Mouse (Mus musculus) lung, embryonic 14.5 days (tissue): ENCODE results near the gene Grin3b. TPM values are rescaled to one million over a fixed set of nuclear protein-coding genes. Genes with fewer than 3 reads are reported as not detected.

Experiments
- ATAC-seq: fragments of 200-750 bp; cut with Nextera tagmentation; 2 replicates; pipeline ENCODE4 v1.8.0; 2017; ENCODE audit warnings: mild to moderate bottlenecking, moderate TSS enrichment, moderate library complexity; ENCODE audit not compliant: insufficient read depth
- DNase-seq: peaks from one replicate; pipeline ENCODE4 v3.0.0-alpha.2; 2015
- H3K27ac ChIP-seq: fragments of 300-500 bp; sonication (generic); 2 replicates; pipeline ENCODE4 v1.5.1; 2014; ENCODE audit warnings: low read depth, mild to moderate bottlenecking, moderate library complexity
- H3K27me3 ChIP-seq: fragments of 300-500 bp; sonication (generic); 2 replicates; pipeline ENCODE4 v1.6.1; 2014; ENCODE audit warnings: low read length, control low read depth; ENCODE audit not compliant: insufficient read depth
- H3K36me3 ChIP-seq: fragments of 300-500 bp; sonication (generic); 2 replicates; pipeline ENCODE4 v1.6.1; 2014; ENCODE audit warnings: control low read depth; ENCODE audit not compliant: insufficient read depth
- H3K4me1 ChIP-seq: fragments of 300-500 bp; sonication (generic); 2 replicates; pipeline ENCODE4 v1.6.1; 2014; ENCODE audit warnings: antibody characterized with exemption, control low read depth; ENCODE audit not compliant: insufficient read depth
- H3K4me2 ChIP-seq: fragments of 300-500 bp; sonication (generic); 2 replicates; pipeline ENCODE4 v1.6.1; 2014; ENCODE audit warnings: mild to moderate bottlenecking
- H3K4me3 ChIP-seq: fragments of 300-500 bp; sonication (generic); 2 replicates; pipeline ENCODE4 v1.5.1; 2014; ENCODE audit warnings: low read depth, low read length
- H3K9ac ChIP-seq: fragments of 300-500 bp; sonication (generic); 2 replicates; pipeline ENCODE4 v1.6.1; 2014
- H3K9me3 ChIP-seq: fragments of 300-500 bp; sonication (generic); 2 replicates; pipeline ENCODE4 v1.6.1; 2016; ENCODE audit warnings: low read depth, low read length, control low read depth
- CTCF ChIP-seq: IDR thresholded peaks from 2 replicates; pipeline ENCODE4 v1.5.1; 2016; ENCODE audit warnings: antibody characterized with exemption, low read depth
- WGBS: fragments of 180-500 bp; shearing (Covaris S2); extraction: QIAGEN DNeasy Blood & Tissue Kit; methylation state at CpG from one replicate; pipeline ENCODE4 v1.1.7; 2014; 5-methylcytosine and 5-hydroxymethylcytosine counted together
- polyA plus RNA-seq: library from polyadenylated mRNA; unstranded; fragments of >200 nt; fragmentation: Nextera tagmentation; extraction: Ambion mirVana; gene quantifications from 2 replicates; pipeline ENCODE4 v1.2.1, GENCODE M21; 2014

Grin3b gene
- polyA plus RNA-seq, 1 experiment from 2014 or later: 0.41 TPM

GRCm38 (mm10) chr10:79936284-79936910, 34.1 kb upstream of the Grin3b start:
- 47% methylated on average over 10 of the region's 10 CpGs for WGBS
- Histone ChIP-seq H3K27me3 (no peaks in the 10 kb centered on the region), H3K9ac (peak overlapping the region; percentile 23; the same call in 1 of the 2 replicates), H3K4me1 (peaks cover 36% of the 10 kb centered on the region), H3K4me3 (no peak overlapping the region), H3K27ac (peak overlapping the region; percentile 64), H3K4me2 (peak overlapping the region; percentile 32), H3K36me3 (peaks cover 44% of the 10 kb centered on the region), H3K9me3 (no peaks in the 10 kb centered on the region)
- peak; percentile 53 for DNase-seq
- TF ChIP-seq CTCF: no peak
- ATAC-seq: no peak

GRCm38 (mm10) chr10:79936911-79937441, 33.5 kb upstream of the Grin3b start:
- DNase-seq (peak; percentile 70), ATAC-seq (no peak)
- Histone ChIP-seq H3K27ac (peak overlapping the region; percentile 64), H3K4me2 (peak overlapping the region; percentile 32), H3K36me3 (peaks cover 38% of the 10 kb centered on the region), H3K4me1 (peaks cover 36% of the 10 kb centered on the region), H3K9me3 (no peaks in the 10 kb centered on the region), H3K27me3 (no peaks in the 10 kb centered on the region), H3K4me3 (0 out of 2 replicates have a peak overlapping the region, but pooled peaks have one; percentile 3), H3K9ac (peak overlapping the region; percentile 23)
- no peak for TF ChIP-seq CTCF
- WGBS: 45% methylated on average over 27 of the region's 27 CpGs

GRCm38 (mm10) chr10:79937775-79938526, 32.6 kb upstream of the Grin3b start:
- Histone ChIP-seq H3K9me3 (no peaks in the 10 kb centered on the region), H3K27ac (no peak overlapping the region)

GRCm38 (mm10) chr10:79940749-79941148, 29.8 kb upstream of the Grin3b start:
- H3K4me2 ChIP-seq: no peak overlapping the region
- no peak for DNase-seq
- 57% methylated on average over 7 of the region's 7 CpGs for WGBS
- no peak overlapping the region for H3K27ac ChIP-seq
- no peak for TF ChIP-seq CTCF
- no peak overlapping the region for H3K9ac ChIP-seq
- H3K4me3 ChIP-seq: no peak overlapping the region
- peaks cover 23% of the 10 kb centered on the region for H3K4me1 ChIP-seq
- H3K9me3 ChIP-seq: no peaks in the 10 kb centered on the region
- ATAC-seq: no peak
- H3K36me3 ChIP-seq: peaks cover 19% of the 10 kb centered on the region
- H3K27me3 ChIP-seq: no peaks in the 10 kb centered on the region

More at GRCm38 (mm10) chr10:79937775-79938526, 32.6 kb upstream of the Grin3b start:
- Histone ChIP-seq H3K36me3 (peaks cover 30% of the 10 kb centered on the region), H3K4me2 (no peak overlapping the region), H3K4me1 (peaks cover 26% of the 10 kb centered on the region), H3K9ac (peak overlapping the region; percentile 23; the same call in 1 of the 2 replicates), H3K4me3 (no peak overlapping the region), H3K27me3 (no peaks in the 10 kb centered on the region)
- WGBS: 68% methylated on average over 11 of the region's 11 CpGs
- DNase-seq (no peak), ATAC-seq (no peak)
- TF ChIP-seq CTCF: no peak

GRCm38 (mm10) chr10:79942988-79943387, 27.5 kb upstream of the Grin3b start:
- Histone ChIP-seq H3K4me1 (peaks cover 17% of the 10 kb centered on the region), H3K9me3 (no peaks in the 10 kb centered on the region), H3K36me3 (peaks cover 12% of the 10 kb centered on the region; the same call in 1 of the 2 replicates), H3K27ac (no peak overlapping the region; the same call in 1 of the 2 replicates), H3K4me2 (no peak overlapping the region), H3K9ac (no peak overlapping the region), H3K27me3 (no peaks in the 10 kb centered on the region), H3K4me3 (no peak overlapping the region)
- TF ChIP-seq CTCF: no peak
- DNase-seq (no peak), ATAC-seq (no peak)
- WGBS: 69% methylated on average over 1 of the region's 1 CpGs

GRCm38 (mm10) chr10:79943471-79943901, 27.0 kb upstream of the Grin3b start:
- no peak for ATAC-seq
- Histone ChIP-seq H3K4me2 (no peak overlapping the region), H3K4me1 (peaks cover 17% of the 10 kb centered on the region), H3K27ac (0 out of 2 replicates have a peak overlapping the region, but pooled peaks have one; percentile 33), H3K27me3 (no peaks in the 10 kb centered on the region), H3K4me3 (no peak overlapping the region), H3K9ac (no peak overlapping the region), H3K9me3 (no peaks in the 10 kb centered on the region), H3K36me3 (peaks cover 13% of the 10 kb centered on the region)
- 66% methylated on average over 9 of the region's 9 CpGs for WGBS
- DNase-seq: no peak
- no peak for TF ChIP-seq CTCF
